Mouse (Mus musculus) forebrain, embryonic 15.5 days (tissue): Measurements from ENCODE around the gene Zmynd10. TPM values are rescaled to one million over a fixed set of nuclear protein-coding genes. Genes with fewer than 3 reads are reported as not detected.

Source experiments
- ATAC-seq: fragments of 200-750 bp; cut with Nextera tagmentation; replicated peaks from 2 replicates; pipeline ENCODE4 v1.8.0; 2017; ENCODE audit warnings: mild to moderate bottlenecking, moderate TSS enrichment, moderate library complexity
- H3K27ac ChIP-seq: fragments of 300-500 bp; sonication (generic); replicated peaks from 2 replicates; pipeline ENCODE4 v1.5.1; 2015; ENCODE audit warnings: mild to moderate bottlenecking, inconsistent platforms
- H3K27me3 ChIP-seq: fragments of 300-500 bp; sonication (generic); 2 replicates; pipeline ENCODE4 v1.6.1; 2015; ENCODE audit warnings: inconsistent platforms
- H3K36me3 ChIP-seq: fragments of 300-500 bp; sonication (generic); 2 replicates; pipeline ENCODE4 v1.6.1; 2015; ENCODE audit warnings: mild to moderate bottlenecking, inconsistent platforms
- H3K4me1 ChIP-seq: fragments of 300-500 bp; sonication (generic); 2 replicates; pipeline ENCODE4 v1.6.1; 2015; ENCODE audit warnings: inconsistent platforms
- H3K4me2 ChIP-seq: fragments of 300-500 bp; sonication (generic); replicated peaks from 2 replicates; pipeline ENCODE4 v1.6.1; 2015; ENCODE audit warnings: mild to moderate bottlenecking, inconsistent platforms
- H3K4me3 ChIP-seq: fragments of 300-500 bp; sonication (generic); 2 replicates; pipeline ENCODE4 v1.5.1; 2015; ENCODE audit warnings: mild to moderate bottlenecking, inconsistent platforms
- H3K9ac ChIP-seq: fragments of 300-500 bp; sonication (generic); replicated peaks from 2 replicates; pipeline ENCODE4 v1.6.1; 2015; ENCODE audit warnings: mild to moderate bottlenecking, inconsistent platforms
- H3K9me3 ChIP-seq: fragments of 300-500 bp; sonication (generic); 2 replicates; pipeline ENCODE4 v1.6.1; 2016; ENCODE audit warnings: inconsistent platforms
- WGBS: fragments of 180-500 bp; shearing (Covaris S2); methylation state at CpG from one replicate; pipeline ENCODE4 v1.1.7; 2015; ENCODE audit warnings: mixed read lengths; 5-methylcytosine and 5-hydroxymethylcytosine counted together
- polyA plus RNA-seq: library from polyadenylated mRNA; unstranded; fragments of >200 nt; fragmentation: Nextera tagmentation; extraction: Ambion mirVana; gene quantifications from 2 replicates; pipeline ENCODE4 v1.2.1, GENCODE M21; 2015

Gene Zmynd10
- polyA plus RNA-seq, 1 experiment from 2014 or later: 4.6 TPM

DNA sequence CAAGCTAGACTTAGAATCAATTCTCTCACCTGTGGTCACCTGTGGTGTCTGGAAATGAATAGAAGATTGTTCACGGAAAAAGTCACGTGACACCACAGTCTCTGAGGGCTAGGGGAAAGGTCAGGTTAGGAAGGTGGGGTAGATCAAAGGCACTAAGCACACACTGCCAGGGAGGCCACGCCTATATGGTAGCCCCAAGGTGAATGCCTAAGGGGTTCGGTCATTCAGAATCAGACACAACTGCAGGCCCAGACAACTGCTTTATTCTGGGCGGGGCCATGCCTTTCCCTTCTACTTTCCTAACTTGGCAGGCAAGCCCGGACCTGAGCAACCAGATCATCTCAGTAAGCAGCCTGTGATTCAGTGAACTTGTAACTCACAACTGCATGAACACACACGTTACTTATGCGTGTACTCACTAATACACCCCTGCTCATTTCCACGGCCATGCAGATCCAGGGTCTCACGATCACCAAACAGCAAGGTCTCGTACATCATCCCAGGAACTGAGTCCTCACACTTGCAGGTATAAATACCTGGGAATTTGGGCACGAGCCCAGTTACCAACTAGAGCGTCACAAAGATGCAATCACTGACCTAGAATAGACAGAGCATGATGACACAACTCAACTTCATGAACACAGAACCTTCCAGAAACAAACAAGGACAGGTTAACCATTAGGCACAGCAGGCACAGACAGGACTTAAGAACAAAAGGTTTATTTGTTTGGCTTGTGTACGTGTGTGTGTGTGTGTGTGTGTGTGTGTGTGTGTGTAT lies 28.7 kb downstream of the Zmynd10 start:
- ATAC-seq: no peak
- H3K36me3 ChIP-seq: peaks cover 38% of the 10 kb centered on the region
- 88% methylated on average over 14 of the region's 14 CpGs for WGBS
- no peak overlapping the region for H3K9ac ChIP-seq
- H3K9me3 ChIP-seq: no peaks in the 10 kb centered on the region
- H3K4me3 ChIP-seq: no peak overlapping the region
- peaks cover 40% of the 10 kb centered on the region for H3K4me1 ChIP-seq
- H3K27ac ChIP-seq: peak overlapping the region; percentile 66
- no peaks in the 10 kb centered on the region for H3K27me3 ChIP-seq
- no peak overlapping the region for H3K4me2 ChIP-seq

DNA sequence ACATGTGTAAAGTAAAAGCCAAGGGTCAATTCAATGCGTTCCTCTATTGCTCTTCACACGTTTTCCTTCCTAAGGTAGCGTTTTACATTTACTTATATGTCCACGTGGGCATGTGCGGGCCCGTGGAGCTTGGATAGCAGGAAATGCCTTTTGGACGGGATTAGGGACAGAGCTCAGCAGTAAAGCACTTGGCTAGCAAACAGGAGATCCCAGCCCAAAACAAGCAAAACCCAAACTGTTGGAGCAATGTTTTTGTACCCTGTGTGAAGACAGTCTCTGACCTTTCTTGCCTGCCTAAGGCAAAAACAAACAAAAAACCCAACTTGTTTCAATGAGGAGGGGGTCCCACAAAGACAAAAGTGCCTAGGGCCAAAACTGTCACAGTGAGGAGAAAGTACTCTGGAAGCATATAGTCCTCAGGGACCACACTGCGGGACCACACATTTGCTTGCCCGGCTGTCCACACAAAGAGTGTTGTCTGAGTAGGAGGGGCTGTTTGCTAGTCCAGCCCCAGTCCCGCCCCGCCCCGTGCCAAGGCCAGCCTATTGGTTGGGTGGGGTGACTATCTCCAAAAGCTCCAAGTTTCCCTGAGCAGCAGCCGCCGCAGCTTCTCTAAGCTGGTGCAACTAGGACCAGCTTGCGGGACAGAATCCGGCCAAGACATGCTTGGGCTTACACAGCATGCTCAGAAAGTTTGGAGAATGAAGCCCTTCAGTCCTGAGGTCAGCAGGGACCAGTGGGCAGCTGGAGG lies 29.4 kb downstream of the Zmynd10 start, which contains the start of gene Hyal1:
Hyal1 (plus strand) TSS at position 571 of the 751 bp plus-strand sequence.
- ATAC-seq: peak; percentile 36
- Histone ChIP-seq H3K9me3 (no peaks in the 10 kb centered on the region), H3K4me3 (peak within 1 kb of the TSS; percentile 29), H3K27me3 (no peaks in the 10 kb centered on the region), H3K4me1 (peaks cover 40% of the 10 kb centered on the region), H3K36me3 (peaks cover 31% of the 10 kb centered on the region), H3K27ac (peak within 1 kb of the TSS; percentile 66), H3K9ac (peak within 1 kb of the TSS; percentile 32; the same call in 1 of the 2 replicates), H3K4me2 (peak within 1 kb of the TSS; percentile 28)
- 28% methylated on average over 16 of the region's 16 CpGs for WGBS

DNA sequence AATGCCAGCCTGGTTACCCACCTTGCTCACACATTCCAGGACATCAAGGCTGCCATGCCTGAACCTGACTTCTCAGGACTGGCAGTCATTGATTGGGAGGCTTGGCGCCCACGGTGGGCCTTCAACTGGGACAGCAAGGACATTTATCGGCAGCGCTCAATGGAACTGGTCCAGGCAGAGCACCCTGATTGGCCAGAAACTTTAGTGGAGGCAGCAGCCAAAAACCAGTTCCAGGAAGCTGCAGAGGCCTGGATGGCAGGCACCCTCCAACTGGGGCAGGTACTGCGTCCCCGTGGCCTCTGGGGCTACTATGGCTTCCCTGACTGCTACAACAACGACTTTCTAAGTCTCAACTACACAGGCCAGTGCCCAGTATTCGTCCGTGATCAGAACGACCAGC lies 30.8 kb downstream of the Zmynd10 start:
- Histone ChIP-seq H3K27me3 (no peaks in the 10 kb centered on the region), H3K9me3 (no peaks in the 10 kb centered on the region), H3K36me3 (peaks cover 18% of the 10 kb centered on the region), H3K4me1 (peaks cover 39% of the 10 kb centered on the region), H3K27ac (no peak overlapping the region), H3K9ac (no peak overlapping the region), H3K4me2 (no peak overlapping the region), H3K4me3 (no peak overlapping the region)
- 93% methylated on average over 10 of the region's 10 CpGs for whole genome bisulfite sequencing
- no peak for ATAC-seq

DNA sequence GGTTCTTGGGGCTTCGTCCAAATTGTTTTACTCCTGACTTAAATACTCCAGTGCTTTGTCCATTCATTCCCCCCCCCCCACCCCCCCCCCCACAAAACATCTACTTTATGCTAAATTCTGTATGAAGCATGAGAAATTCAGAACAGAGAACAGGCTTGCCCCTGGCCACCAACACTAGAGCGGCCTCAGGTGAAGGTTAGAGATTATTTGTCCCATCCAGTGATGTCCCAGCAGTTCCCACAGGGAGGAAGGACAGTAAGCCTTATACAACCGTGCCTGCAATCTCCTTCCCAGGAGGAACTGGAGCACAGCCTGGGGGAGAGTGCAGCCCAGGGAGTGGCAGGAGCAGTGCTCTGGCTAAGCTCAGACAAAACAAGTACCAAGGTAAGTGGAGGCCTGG lies 31.5 kb downstream of the Zmynd10 start, which contains the start of gene Naa80:
Naa80 (plus strand) TSS at position 301 of the 400 bp plus-strand sequence.
- Histone ChIP-seq H3K27me3 (no peaks in the 10 kb centered on the region), H3K9me3 (no peaks in the 10 kb centered on the region), H3K4me3 (no peak within 1 kb of the TSS), H3K27ac (peak within 1 kb of the TSS; percentile 90), H3K4me1 (peaks cover 39% of the 10 kb centered on the region), H3K36me3 (peaks cover 12% of the 10 kb centered on the region), H3K4me2 (peak within 1 kb of the TSS; percentile 81; the same call in 1 of the 2 replicates), H3K9ac (no peak within 1 kb of the TSS)
- WGBS: 86% methylated on average over 3 of the region's 3 CpGs
- no peak for ATAC-seq

DNA sequence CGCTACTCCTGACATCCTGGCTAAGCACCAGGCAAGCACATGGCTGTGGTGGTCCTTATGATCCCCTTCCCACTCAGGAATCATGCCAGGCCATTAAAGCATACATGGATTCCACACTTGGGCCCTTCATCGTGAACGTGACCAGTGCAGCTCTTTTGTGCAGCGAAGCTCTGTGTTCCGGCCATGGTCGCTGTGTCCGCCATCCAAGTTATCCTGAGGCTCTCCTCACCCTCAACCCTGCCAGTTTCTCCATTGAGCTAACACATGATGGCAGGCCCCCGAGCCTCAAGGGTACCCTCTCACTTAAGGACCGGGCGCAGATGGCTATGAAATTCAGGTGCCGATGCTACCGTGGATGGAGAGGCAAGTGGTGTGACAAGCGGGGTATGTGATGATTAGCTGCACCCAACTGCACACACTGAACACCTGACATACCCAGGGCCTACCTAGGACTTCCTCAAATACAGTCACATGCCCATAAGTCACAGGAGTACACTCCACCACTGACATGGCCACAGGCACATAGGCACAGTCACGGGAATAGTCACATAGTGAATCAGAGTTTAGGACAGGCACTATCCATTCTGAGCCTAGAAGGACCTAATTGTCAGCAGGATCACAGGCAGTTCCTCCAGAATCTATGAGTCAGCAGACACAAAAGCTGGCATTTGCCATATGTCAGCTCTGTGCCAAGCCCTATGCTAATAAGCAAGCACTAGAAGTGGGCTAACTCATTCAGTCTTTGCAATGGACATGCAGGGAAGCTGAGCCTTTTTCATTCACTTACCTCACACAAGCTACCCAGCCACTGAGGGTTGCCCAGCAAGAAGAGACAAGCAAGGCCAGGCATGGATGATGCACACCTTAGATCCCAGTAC lies 32.2 kb downstream of the Zmynd10 start:
- peaks cover 8% of the 10 kb centered on the region for H3K36me3 ChIP-seq
- H3K27ac ChIP-seq: peak overlapping the region; percentile 90
- H3K4me3 ChIP-seq: no peak overlapping the region
- H3K9ac ChIP-seq: no peak overlapping the region
- no peak for ATAC-seq
- 90% methylated on average over 14 of the region's 14 CpGs for WGBS
- H3K27me3 ChIP-seq: no peaks in the 10 kb centered on the region
- no peaks in the 10 kb centered on the region for H3K9me3 ChIP-seq
- peaks cover 39% of the 10 kb centered on the region for H3K4me1 ChIP-seq
- H3K4me2 ChIP-seq: peak overlapping the region; percentile 81; the same call in 1 of the 2 replicates

DNA sequence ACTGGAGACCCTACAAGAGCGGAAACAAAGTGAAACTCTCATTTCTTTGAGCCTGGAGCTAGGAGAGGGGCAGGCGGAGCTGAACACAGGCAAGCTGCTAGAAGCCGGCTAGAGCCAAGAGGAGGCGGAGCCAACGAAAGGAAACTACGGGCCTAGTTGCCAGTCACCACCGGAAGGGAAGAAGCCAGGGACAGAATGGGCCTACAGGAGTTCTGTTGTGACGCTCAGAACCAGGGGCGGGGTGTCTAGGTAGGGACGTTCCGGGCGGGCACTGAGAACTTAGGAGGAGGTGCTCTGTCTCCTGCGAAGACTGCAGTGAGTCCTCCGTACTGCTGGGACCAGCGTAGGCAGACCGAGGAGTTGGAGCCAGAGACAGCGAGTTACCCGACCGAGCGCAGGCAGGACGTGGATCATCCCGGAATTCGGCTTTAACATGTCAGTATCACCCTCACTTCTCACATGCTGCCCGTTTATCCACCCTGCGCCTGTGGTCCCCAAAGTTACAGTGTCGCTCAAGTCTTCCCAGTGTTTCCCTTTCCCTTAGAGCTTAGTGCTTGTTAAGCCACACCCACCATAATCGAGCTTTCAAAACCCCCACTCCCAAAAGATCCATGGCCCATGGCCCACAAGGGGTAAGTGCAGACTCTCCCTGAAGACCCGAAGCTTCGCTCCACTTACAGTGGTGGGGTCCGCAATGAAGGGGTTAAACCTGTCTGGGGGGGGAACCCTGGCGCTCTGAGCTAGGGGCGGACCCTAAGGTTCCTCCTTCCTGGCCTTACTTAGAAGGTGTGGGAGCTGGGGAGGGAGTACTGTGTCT lies 33.6 kb downstream of the Zmynd10 start, which contains the start of gene Hyal3:
Hyal3 (plus strand) TSS at position 318 of the 817 bp plus-strand sequence.
- Histone ChIP-seq H3K9me3 (no peaks in the 10 kb centered on the region), H3K4me2 (peak within 1 kb of the TSS; percentile 81), H3K4me3 (peak within 1 kb of the TSS; percentile 71), H3K27ac (peak within 1 kb of the TSS; percentile 90), H3K4me1 (peaks cover 39% of the 10 kb centered on the region), H3K9ac (peak within 1 kb of the TSS; percentile 81), H3K36me3 (no peaks in the 10 kb centered on the region), H3K27me3 (no peaks in the 10 kb centered on the region)
- peak; percentile 84 for ATAC-seq
- under 1% methylated on average over 32 of the region's 32 CpGs for WGBS

DNA sequence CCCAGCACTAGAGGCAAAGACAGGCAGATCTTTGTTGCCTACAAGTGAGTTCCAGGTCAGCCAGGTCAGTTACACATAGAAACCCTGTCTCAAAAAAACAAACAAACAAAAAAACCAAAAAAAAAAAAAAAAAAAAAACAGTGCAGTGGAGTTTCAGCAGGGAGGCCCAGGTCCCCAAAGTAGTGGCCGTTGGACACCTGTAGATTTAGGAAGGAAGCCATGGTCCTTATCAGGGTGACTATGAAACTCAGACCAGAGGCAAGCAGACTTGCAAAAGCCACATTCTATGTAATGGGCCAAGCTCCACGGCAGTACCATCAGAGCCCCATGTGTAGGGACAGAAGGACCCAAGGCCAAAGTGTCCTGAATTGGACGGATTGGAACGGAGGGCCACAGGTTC lies 34.5 kb downstream of the Zmynd10 start:
- Histone ChIP-seq H3K27ac (peak overlapping the region; percentile 90; the same call in 1 of the 2 replicates), H3K9me3 (no peaks in the 10 kb centered on the region), H3K9ac (peak overlapping the region; percentile 81; the same call in 1 of the 2 replicates), H3K4me3 (peak overlapping the region; percentile 71), H3K36me3 (no peaks in the 10 kb centered on the region), H3K27me3 (no peaks in the 10 kb centered on the region), H3K4me2 (peak overlapping the region; percentile 81), H3K4me1 (peaks cover 39% of the 10 kb centered on the region)
- 83% methylated on average over 4 of the region's 4 CpGs for WGBS
- ATAC-seq: no peak

DNA sequence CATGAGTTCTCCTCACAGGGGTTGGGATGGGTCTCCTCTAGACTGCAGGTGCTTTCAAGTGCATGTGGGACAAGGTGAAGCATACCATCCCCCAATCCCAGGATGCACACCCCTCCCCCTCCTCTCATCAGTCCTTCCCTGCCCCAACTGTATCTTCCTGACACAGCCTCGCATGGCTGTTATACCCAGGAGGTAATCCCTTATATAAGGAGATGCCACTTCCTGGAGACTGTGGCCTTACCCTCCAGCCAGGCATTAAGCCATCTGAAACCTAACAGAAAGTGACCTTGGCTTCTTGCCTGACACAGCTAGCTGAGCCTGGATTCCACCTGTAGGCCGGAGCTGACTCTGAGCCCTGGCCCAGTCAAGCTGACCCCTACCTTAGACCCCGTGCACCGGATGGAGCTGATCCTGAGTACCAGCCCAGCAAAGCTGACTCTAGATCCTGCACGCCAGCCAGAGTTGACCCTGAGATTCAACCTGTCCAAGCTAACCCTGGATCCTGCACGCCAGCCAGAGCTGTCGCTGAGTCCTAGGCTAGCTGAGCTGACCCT lies 35.5 kb downstream of the Zmynd10 start:
- Histone ChIP-seq H3K9ac (no peak overlapping the region), H3K36me3 (no peaks in the 10 kb centered on the region), H3K4me3 (no peak overlapping the region), H3K27ac (no peak overlapping the region), H3K4me1 (peaks cover 36% of the 10 kb centered on the region), H3K4me2 (no peak overlapping the region), H3K27me3 (no peaks in the 10 kb centered on the region), H3K9me3 (no peaks in the 10 kb centered on the region)
- no peak for ATAC-seq
- 90% methylated on average over 7 of the region's 7 CpGs for WGBS

DNA sequence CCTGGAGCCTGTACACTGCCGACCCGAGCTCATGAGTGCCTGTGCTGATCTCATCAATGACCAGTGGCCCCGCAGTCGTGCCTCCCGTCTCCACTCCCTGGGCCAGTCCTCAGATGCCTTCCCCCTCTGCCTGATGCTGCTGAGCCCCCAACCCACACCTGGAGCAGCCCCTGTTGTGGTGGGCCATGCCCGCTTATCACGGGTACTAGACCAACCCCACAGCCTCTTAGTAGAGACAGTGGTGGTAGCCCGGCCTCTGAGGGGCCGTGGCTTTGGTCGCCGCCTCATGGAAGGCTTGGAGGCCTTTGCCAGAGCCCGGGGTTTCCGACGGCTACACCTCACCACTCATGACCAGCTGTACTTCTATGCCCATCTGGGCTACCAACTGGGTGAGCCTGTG lies 36.1 kb downstream of the Zmynd10 start:
- ATAC-seq: no peak
- Histone ChIP-seq H3K4me1 (peaks cover 37% of the 10 kb centered on the region), H3K27me3 (no peaks in the 10 kb centered on the region), H3K9ac (no peak overlapping the region), H3K4me2 (no peak overlapping the region), H3K4me3 (no peak overlapping the region), H3K9me3 (no peaks in the 10 kb centered on the region), H3K27ac (no peak overlapping the region), H3K36me3 (no peaks in the 10 kb centered on the region)
- WGBS: 91% methylated on average over 14 of the region's 14 CpGs

DNA sequence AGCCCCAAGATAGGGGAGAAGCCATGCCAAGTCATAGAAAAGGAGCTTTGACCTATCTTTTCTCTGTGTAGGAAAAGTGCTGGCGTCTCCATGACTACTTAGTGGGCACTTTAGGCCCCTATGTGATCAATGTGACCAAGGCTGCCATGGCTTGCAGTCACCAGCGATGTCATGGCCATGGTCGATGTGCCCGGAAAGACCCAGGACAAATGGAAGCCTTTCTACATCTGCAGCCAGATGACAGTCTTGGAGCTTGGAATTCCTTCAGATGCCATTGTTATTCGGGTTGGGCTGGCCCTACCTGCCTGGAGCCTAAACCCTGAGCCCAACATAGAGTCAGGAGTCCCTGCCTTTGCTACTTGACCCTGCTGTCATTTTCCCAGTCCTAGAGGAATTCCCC lies 39.4 kb downstream of the Zmynd10 start:
- Histone ChIP-seq H3K4me3 (no peak overlapping the region), H3K27ac (no peak overlapping the region), H3K9me3 (no peaks in the 10 kb centered on the region), H3K4me2 (no peak overlapping the region), H3K27me3 (no peaks in the 10 kb centered on the region), H3K36me3 (peaks cover 11% of the 10 kb centered on the region; the same call in 1 of the 2 replicates), H3K4me1 (peaks cover 22% of the 10 kb centered on the region), H3K9ac (no peak overlapping the region)
- no peak for ATAC-seq
- 90% methylated on average over 5 of the region's 5 CpGs for WGBS
